Mouse (Mus musculus) liver (tissue): ENCODE measurements at regions not wholly inside any gene's neighbourhood (a gene's known extent, or its start where the extent isn't known, plus 50 kb on each side); places are given as distances from the start of the nearest gene placed in this dataset.

Experiments used
- DNase-seq: peaks from one replicate; pipeline ENCODE4 v3.0.0-alpha.2; 2020; ENCODE audit warnings: mixed read lengths

DNA sequence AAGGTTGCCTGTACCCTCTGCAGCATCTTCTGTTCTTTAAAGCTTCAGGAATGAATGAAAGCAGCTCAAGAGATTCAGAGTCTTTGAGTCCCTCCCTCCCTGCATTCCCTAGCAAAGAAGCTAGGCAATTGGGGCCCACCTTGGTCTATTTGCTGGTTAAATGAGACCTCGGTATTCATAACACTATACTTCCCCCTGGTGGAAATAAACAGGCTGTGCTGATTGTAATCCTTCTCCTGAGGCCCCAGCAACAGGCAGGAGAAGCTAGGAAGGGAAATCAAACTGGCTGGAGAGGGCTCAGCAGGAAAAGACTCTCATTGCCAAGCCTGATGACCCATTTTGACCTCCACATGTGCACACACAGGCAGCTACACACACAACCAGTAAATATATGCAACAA lies 137.1 kb downstream of the Sh3bp4 start:
- DNase-seq, result no peak

- DNase-seq, result no peak
Measured at GRCm38 (mm10) chr1:89211116-89211515, 140.9 kb downstream of the Sh3bp4 start.

GRCm38 (mm10) chr1:89228426-89228825 lies 158.2 kb downstream of the Sh3bp4 start:
- DNase-seq, result no peak

- DNase-seq, result no peak
Measured at GRCm38 (mm10) chr1:89231756-89232155, 161.5 kb downstream of the Sh3bp4 start.

DNA sequence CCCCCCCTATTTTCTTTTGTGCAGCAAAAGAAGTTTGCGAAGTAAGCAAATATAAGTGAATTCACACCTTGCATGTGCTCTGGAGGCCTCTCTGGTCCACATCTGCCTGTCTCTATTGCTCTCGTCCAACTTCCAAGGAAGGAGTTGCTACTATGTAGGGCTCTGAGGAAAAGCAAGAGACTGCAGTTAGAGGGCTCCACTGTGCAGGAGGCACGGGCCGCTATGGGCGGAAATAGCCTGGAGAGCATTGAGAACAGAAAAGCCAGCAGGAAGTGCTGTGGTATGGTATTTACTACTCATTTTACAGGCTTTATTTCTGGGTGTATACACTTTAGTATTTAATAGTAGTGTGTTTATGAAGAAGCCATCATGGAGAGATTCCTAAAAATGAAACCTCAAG lies 162.2 kb downstream of the Sh3bp4 start:
- DNase-seq, result no peak

DNA sequence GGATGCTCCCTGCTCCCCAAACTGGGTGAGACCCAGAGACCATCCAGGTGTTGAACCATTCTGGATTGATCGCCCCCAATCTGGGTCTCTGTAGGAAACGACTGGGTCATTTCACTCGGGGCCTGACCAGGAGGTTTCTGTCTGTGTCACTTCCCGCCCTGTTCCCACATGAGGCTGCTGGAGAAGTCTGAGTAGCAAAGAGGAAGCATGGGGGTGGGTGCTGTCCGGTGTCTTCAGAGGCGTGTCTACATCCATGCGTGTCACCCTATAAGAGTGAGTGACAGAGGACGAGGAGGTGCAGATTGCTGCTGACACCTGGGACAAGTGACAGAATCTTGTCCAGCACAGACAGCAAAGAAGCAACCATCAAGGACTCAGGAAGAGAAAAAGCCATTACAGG lies 164.7 kb downstream of the Sh3bp4 start:
- no peak for DNase-seq

GRCm38 (mm10) chr1:89235296-89235695 lies 165.1 kb downstream of the Sh3bp4 start:
- peak; percentile 21 for DNase-seq

GRCm38 (mm10) chr1:89237696-89238095 lies 167.5 kb downstream of the Sh3bp4 start:
- DNase-seq, result no peak

DNA sequence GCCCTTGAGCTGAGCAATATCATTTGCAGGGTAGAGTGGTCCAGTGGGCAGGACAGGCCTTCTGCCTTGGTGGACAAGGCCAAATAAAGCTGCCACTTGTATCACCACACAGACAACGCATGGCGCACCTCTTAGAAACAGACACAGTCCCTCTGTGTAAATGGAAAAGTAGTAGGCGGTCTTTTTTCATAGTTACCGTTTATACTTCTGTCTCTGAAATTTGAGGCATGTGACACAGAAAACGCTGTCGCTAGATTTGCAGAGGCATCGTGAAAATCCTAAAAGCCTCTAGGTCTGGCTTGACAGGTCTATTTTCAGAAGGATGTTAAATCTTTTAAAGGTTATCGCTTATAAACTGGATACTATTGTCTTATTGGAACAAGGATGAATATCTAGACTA lies 174.4 kb downstream of the Sh3bp4 start:
- no peak for DNase-seq

GRCm38 (mm10) chr1:89245202-89246003 lies 175.2 kb downstream of the Sh3bp4 start:
- DNase-seq, result no peak

GRCm38 (mm10) chr1:89251753-89252152 lies 181.5 kb downstream of the Sh3bp4 start:
- no peak for DNase-seq

DNA sequence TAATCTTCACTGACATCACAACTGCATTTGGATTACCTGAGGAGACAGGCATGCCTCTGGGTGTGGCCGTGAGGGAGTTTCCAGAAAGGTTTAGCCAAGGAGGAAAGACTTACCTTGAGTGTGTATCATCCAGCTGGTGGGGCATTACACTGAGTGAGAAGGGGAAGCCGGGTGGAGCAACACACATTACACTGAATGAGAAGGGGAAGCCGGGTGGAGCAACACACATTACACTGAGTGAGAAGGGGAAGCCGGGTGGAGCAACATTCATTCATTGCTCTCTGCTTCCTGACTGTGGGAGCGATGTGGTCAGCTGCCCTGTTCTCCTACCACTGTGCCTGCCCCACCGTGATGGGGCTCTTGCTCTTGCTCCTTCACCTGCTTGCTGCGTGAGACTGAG lies 182.3 kb downstream of the Sh3bp4 start:
- no peak for DNase-seq

GRCm38 (mm10) chr1:89257945-89258344 lies 187.7 kb downstream of the Sh3bp4 start:
- DNase-seq, result no peak

- no peak for DNase-seq
Measured at GRCm38 (mm10) chr1:89265771-89266170, 188.8 kb upstream of the Agap1 start.

DNA sequence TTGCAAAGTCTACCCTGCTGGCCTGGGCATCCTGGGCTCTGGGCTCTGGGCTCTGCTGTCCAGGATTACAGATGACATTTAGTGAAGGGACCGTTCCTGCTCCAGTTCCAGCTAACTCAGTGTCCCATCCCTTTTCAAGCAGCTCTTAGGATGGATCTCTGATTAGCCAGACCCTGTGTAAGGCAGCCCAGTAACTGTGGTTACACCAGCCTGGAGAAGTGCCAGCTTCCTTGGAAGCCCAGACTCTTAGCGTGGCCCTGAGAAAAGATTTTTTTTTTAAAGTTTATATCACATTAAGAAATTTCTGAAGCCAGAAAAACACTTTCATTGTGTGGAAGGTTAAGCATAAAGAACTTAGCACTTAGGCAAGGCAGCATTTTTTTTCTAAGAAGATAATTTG lies 185.8 kb upstream of the Agap1 start:
- DNase-seq, result no peak

GRCm38 (mm10) chr1:89271743-89272142 lies 182.9 kb upstream of the Agap1 start:
- no peak for DNase-seq

DNA sequence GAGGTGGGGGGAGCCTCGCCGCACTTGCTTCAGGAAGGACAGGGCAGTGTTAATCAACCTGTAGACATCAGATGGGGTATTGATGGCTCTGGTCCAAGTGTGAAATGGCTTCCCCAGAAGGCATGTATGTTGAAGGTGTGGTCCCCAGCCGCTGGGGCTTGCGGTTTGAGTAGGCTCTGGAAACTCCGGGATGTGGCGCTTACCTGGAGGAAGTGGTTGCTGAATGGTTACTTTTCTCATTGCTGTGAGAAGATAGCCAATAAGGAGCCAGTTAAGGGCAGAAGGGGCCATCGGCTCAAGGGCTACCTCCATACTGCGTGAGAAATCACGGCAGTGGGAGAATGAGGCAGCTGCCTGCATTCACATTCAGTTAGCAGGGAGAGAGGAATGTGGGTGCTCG lies 181.6 kb upstream of the Agap1 start:
- no peak for DNase-seq

GRCm38 (mm10) chr1:89273786-89274362 lies 180.7 kb upstream of the Agap1 start:
- no peak for DNase-seq

- no peak for DNase-seq
Measured at GRCm38 (mm10) chr1:89279382-89279781, 175.2 kb upstream of the Agap1 start.

DNA sequence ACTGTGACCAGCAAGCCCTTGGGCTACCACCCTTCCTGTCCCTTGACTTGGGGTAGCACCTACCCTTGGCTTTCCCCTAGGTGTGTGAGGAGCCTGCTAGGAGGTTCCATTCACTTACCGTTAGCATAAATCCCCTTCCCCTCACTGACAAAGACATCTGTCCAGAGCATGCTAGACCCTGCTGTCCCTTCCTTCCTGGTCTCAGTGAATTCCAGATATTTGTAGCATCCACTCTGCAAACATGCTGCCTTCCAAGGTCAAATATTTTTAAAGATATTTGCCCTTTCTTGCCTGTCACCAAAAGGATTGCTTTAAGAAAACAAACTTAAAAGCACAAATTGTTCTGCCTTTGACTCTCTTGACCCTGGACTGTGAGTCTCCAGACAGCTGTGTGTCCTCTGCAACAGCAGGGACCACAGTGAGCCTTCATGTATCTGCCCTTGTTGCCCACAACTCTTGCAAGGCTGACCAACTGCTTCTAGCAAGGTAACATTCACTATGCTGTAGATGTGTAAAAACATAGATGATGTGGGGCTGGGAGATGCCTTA lies 173.4 kb upstream of the Agap1 start:
- DNase-seq, result no peak

DNA sequence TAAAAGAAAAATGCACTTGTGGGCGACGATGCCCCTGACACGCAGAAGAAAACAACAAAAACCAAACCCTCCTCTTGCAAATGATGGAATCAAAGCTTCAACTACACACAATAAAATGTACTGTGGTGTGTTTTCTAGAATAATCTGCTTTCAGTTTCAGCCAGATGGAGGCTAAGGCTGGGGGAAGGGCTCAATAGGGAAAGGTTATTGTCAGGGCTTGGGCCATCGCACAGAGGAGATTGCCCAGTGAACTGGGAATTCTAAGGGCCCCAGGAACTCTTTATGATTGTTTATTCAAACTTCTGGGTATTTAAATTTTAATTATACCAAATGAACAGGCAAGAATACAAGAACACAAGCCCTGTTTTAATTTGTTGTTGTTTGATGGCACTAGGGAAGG lies 169.6 kb upstream of the Agap1 start:
- no peak for DNase-seq

GRCm38 (mm10) chr1:89287136-89287795 lies 167.3 kb upstream of the Agap1 start:
- DNase-seq, result no peak

DNA sequence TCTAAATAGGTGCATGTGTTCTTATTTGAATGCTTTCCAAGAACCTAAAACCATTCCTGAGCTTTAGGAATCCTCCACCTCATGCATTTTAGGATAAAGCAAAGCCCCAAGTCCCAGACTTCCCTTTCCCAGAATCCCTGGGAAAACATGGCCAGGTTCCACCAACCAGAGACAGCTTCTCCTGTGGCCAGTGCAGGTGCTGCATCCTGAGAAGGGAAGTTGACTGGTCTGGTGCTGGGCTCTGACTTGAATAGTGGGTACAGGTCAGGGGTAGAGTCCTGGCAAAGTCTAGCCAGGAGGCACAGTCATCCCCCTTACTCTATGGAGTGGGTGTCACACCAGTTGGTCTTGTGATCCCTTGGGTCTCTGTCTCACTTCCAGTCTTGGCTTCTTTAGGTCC lies 166.6 kb upstream of the Agap1 start:
- DNase-seq, result no peak

GRCm38 (mm10) chr1:89288921-89289320 lies 165.7 kb upstream of the Agap1 start:
- no peak for DNase-seq
